Mouse (Mus musculus) stomach, postnatal 0 days (tissue): Measurements from ENCODE around the gene Tecta.

ENCODE experiments used
- CTCF ChIP-seq: IDR thresholded peaks from 2 replicates; pipeline ENCODE4 v1.5.1; 2016; ENCODE audit warnings: antibody characterized with exemption, low read depth, mild to moderate bottlenecking, moderate library complexity
- EP300 ChIP-seq: optimal IDR thresholded peaks from 2 replicates; pipeline ENCODE3; 2016; ENCODE audit warnings: antibody characterized with exemption

- TF ChIP-seq CTCF (no peak), EP300 (no peak)
These were observed 13.6 kb upstream of the Tecta start for GRCm38 (mm10) chr9:42413345-42413744.
